Mouse (Mus musculus) forebrain, embryonic 13.5 days (tissue): ENCODE data around the gene Mfsd14a. TPM values are rescaled to one million over a fixed set of nuclear protein-coding genes. Genes with fewer than 3 reads are reported as not detected.

Experiments used
- ATAC-seq: fragments of 200-750 bp; cut with Nextera tagmentation; 2 replicates; pipeline ENCODE4 v1.8.0; 2017
- H3K27ac ChIP-seq: fragments of 300-500 bp; sonication (generic); 2 replicates; pipeline ENCODE4 v1.5.1; 2015; ENCODE audit warnings: inconsistent platforms, mild to moderate bottlenecking, moderate library complexity
- H3K27me3 ChIP-seq: fragments of 300-500 bp; sonication (generic); 2 replicates; pipeline ENCODE4 v1.6.1; 2015; ENCODE audit warnings: mild to moderate bottlenecking, inconsistent platforms
- H3K36me3 ChIP-seq: fragments of 300-500 bp; sonication (generic); 2 replicates; pipeline ENCODE4 v1.6.1; 2015; ENCODE audit warnings: mild to moderate bottlenecking, inconsistent platforms; ENCODE audit not compliant: poor library complexity, severe bottlenecking
- H3K4me1 ChIP-seq: fragments of 300-500 bp; sonication (generic); 2 replicates; pipeline ENCODE4 v1.6.1; 2015; ENCODE audit warnings: inconsistent platforms
- H3K4me2 ChIP-seq: fragments of 300-500 bp; sonication (generic); 2 replicates; pipeline ENCODE4 v1.6.1; 2015; ENCODE audit warnings: inconsistent platforms, mild to moderate bottlenecking, moderate library complexity
- H3K4me3 ChIP-seq: fragments of 300-500 bp; sonication (generic); 2 replicates; pipeline ENCODE4 v1.5.1; 2015; ENCODE audit warnings: mild to moderate bottlenecking, inconsistent platforms
- H3K9ac ChIP-seq: fragments of 300-500 bp; sonication (generic); 2 replicates; pipeline ENCODE4 v1.6.1; 2015; ENCODE audit warnings: mild to moderate bottlenecking, inconsistent platforms
- H3K9me3 ChIP-seq: fragments of 300-500 bp; sonication (generic); replicated peaks from 2 replicates; pipeline ENCODE4 v1.6.1; 2016; ENCODE audit warnings: inconsistent platforms
- WGBS: fragments of 180-500 bp; shearing (Covaris S2); methylation state at CpG from one replicate; pipeline ENCODE4 v1.1.7; 2015; 5-methylcytosine and 5-hydroxymethylcytosine counted together
- polyA plus RNA-seq: library from polyadenylated mRNA; unstranded; fragments of >200 nt; fragmentation: Nextera tagmentation; extraction: Ambion mirVana; gene quantifications from 2 replicates; pipeline ENCODE4 v1.2.1, GENCODE M21; 2015

Mfsd14a gene
- polyA plus RNA-seq, 1 experiment from 2014 or later: 68.5 TPM

DNA sequence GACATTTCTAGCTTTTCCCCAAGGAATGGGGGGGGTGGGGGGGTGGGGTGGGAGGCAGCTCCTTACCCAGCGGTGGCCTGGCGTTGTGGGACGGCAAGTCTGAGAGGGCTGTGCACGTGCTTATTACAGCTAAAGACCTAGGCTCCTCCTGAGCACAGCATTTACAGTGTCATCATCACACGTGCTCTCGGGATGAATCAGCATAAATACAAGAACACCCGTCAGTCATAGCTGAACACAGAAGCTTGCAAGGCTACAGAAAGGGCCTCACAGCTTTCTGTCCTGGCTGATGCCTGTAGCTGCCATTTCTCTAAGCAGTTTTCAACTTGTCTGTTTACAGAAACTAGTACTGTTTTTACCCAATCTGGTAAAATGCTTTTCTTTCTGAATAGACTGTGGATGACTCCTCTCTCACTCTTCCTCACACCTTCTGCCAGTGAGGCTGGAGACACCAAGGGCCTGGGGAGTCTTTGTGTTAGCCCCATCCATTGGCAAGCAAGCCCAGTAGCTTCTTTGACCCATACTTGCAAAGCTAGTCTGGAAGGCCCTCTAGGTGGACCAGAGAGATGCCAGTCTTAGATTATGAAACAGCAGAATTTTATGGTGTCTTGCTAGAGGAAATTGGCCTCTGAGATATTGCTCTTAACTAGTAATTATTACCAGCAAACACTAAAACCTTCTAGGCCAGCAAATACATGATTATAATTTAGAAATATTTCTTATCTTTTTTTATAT is 41.7 kb downstream of the Mfsd14a start:
- Histone ChIP-seq H3K27me3 (no peaks in the 10 kb centered on the region), H3K27ac (no peak overlapping the region), H3K4me1 (no peaks in the 10 kb centered on the region), H3K9ac (no peak overlapping the region), H3K4me2 (no peak overlapping the region), H3K4me3 (no peak overlapping the region), H3K9me3 (no peaks in the 10 kb centered on the region), H3K36me3 (peaks cover 47% of the 10 kb centered on the region)
- 94% methylated on average over 7 of the region's 7 CpGs for WGBS
- no peak for ATAC-seq

DNA sequence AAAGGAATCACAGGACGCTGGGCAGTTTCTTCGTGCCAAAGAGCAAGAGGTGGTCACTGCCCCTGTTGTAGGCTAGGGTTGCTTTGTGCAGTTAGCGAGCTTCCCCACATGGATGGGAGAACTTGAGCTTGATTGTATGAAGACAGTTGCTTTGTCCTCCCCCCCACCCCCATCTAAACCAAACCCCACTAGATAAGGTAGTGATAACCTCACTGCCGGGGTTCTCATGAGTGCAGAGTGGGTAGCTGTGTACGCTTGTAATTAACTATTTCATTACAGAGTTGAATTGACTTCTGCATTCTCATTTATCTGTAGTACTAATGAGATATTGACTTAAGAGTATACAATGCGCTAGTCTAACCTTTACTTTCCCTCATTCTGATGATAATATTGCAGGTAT is 43.6 kb downstream of the Mfsd14a start:
- no peak overlapping the region for H3K4me2 ChIP-seq
- H3K4me3 ChIP-seq: no peak overlapping the region
- WGBS: 78% methylated on average over 6 of the region's 6 CpGs
- H3K9ac ChIP-seq: no peak overlapping the region
- no peaks in the 10 kb centered on the region for H3K9me3 ChIP-seq
- no peak for ATAC-seq
- peaks cover 67% of the 10 kb centered on the region for H3K36me3 ChIP-seq
- no peaks in the 10 kb centered on the region for H3K4me1 ChIP-seq
- no peaks in the 10 kb centered on the region for H3K27me3 ChIP-seq
- no peak overlapping the region for H3K27ac ChIP-seq

DNA sequence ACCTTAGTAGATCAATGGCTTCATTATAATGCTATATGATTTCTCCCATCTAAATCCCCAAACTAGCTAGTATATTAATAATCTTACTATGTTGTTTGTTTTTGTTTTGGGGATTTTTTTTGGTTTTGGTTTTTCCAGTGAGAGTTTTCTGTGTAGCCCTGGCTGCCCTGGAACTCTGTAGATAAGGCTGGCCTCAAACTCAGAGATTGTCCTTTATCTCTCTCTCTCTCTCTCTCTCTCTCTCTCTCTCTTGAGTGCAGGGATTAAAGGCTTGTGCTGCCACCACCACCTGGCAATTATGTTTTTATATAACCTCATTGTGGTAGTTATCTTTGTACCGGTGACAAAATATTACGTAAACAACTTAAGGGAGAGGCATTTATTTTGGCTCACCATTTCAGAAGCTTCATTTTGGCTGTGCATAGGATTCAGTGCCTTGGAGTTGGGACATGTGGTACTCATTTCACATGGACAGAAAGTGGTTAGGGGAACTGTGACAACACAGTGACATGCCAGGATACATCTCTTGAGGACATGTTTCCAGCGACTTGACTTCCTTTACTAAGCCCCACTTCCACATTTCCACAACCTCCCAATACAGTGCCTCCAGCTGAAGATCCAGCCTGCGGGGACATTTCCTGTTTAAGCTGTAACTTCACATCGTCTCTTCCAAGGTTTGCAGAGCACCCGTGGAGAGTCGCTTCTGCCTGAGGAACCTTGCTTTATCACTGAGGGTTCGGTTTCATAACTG is 47.0 kb downstream of the Mfsd14a start:
- H3K9ac ChIP-seq: no peak overlapping the region
- no peak for ATAC-seq
- no peaks in the 10 kb centered on the region for H3K4me1 ChIP-seq
- no peak overlapping the region for H3K4me2 ChIP-seq
- H3K36me3 ChIP-seq: peaks cover 56% of the 10 kb centered on the region
- no peak overlapping the region for H3K27ac ChIP-seq
- H3K4me3 ChIP-seq: no peak overlapping the region
- no peaks in the 10 kb centered on the region for H3K9me3 ChIP-seq
- H3K27me3 ChIP-seq: no peaks in the 10 kb centered on the region
- 92% methylated on average over 8 of the region's 8 CpGs for WGBS

DNA sequence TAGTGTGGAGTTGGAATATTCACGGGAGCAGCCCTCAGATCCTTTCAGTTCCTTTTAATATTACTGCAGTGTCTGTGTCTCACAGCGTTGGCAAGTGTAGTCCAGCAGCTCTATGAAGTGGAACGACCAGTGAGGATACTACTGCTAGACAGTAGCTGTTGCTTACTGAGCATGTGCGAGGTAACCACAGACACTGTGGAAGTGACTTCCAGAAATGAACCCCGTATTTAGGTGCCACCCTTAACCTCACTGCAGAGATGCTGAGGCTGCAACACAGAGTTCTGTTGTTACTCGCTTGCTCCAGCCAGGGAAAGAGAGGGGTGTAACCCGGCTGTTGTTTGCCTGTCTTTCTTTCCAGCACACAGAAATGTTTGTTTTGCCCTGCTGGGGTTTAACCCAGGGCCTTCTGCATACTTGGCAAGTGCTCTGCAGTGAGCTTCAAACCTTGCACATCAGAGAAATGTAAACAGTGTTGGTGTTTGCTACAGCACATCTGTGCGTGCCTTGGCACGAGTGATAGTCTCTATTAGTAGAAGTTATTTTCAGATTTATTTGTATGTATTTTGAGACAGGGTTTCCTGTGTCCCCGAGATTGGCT is 48.1 kb downstream of the Mfsd14a start, which contains the start of gene Trmt13:
Trmt13 (minus strand) TSS at position 293 of the 598 bp plus-strand sequence.
- ATAC-seq: no peak
- Histone ChIP-seq H3K4me1 (no peaks in the 10 kb centered on the region), H3K27me3 (no peaks in the 10 kb centered on the region), H3K9me3 (no peaks in the 10 kb centered on the region), H3K27ac (no peak within 1 kb of the TSS), H3K4me3 (no peak within 1 kb of the TSS), H3K36me3 (peaks cover 60% of the 10 kb centered on the region), H3K9ac (no peak within 1 kb of the TSS), H3K4me2 (no peak within 1 kb of the TSS)
- 95% methylated on average over 10 of the region's 10 CpGs for WGBS

DNA sequence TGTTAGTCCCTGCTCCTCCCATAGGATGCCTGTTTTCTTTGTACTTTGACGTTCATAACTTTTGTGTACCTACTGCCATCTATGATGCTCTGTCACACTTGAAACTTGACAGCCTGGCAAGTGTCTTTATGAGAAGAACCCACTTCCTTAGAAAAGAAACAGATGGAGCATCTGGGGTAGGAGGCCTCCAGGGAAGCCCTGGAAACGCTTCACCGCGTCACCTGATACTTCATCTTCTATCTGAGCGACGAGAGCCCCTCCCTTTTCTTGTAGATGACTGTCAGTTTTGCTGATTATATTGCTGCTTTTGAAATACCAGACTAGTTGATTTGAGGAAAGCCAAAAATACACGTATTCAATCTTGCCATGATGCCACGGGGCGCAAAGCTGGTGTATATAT is 57.9 kb downstream of the Mfsd14a start:
- no peak overlapping the region for H3K4me3 ChIP-seq
- H3K9me3 ChIP-seq: no peaks in the 10 kb centered on the region
- H3K4me1 ChIP-seq: no peaks in the 10 kb centered on the region
- ATAC-seq: no peak
- H3K27ac ChIP-seq: no peak overlapping the region
- H3K36me3 ChIP-seq: peaks cover 23% of the 10 kb centered on the region
- 92% methylated on average over 9 of the region's 9 CpGs for WGBS
- no peaks in the 10 kb centered on the region for H3K27me3 ChIP-seq
- H3K9ac ChIP-seq: no peak overlapping the region
- no peak overlapping the region for H3K4me2 ChIP-seq

DNA sequence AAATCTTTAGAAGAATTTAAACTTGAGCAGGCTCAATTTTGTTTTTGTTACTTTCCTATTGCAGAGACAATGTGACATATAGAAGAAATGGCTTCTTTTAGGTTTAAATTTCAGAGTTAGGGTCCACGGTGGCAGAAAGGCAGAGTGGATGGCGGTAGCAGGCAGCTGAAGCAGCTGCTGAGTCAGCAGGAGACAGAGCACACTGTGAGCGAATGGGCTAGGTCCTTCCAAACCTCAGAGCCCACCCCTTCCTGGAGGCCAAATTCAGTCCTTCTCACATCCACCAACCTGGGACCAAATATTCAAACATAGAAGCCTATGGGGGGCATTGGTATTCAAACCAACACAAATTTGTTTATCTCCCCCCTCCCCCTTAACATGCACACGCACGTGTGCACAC is 60.7 kb downstream of the Mfsd14a start:
- peaks cover 6% of the 10 kb centered on the region; the same call in 1 of the 2 replicates for H3K36me3 ChIP-seq
- no peaks in the 10 kb centered on the region for H3K4me1 ChIP-seq
- H3K9me3 ChIP-seq: no peaks in the 10 kb centered on the region
- no peak overlapping the region for H3K4me2 ChIP-seq
- no peak overlapping the region for H3K9ac ChIP-seq
- H3K27me3 ChIP-seq: no peaks in the 10 kb centered on the region
- no peak overlapping the region for H3K4me3 ChIP-seq
- ATAC-seq: no peak
- WGBS: 91% methylated on average over 5 of the region's 5 CpGs
- H3K27ac ChIP-seq: no peak overlapping the region

DNA sequence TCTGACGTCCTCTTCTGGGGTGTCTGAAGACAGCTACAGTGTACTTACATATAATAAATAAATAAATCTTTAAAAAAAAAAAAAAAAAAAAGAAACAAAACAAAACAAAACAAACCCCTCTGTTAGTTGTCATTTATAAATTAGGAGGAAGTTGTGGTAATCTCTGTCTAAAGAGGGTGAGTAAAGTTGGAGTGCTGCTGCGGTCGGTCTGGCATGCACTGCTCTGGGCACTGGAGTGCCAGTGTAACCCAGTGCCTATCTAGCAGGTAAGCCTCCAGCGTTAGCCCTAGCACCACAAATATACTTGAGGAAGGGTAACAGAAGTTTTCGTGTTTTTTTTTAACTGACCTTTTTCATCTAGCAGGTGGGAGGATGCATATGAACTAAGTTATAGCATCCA is 61.5 kb downstream of the Mfsd14a start:
- Histone ChIP-seq H3K9ac (no peak overlapping the region), H3K27ac (no peak overlapping the region), H3K9me3 (no peaks in the 10 kb centered on the region), H3K4me2 (no peak overlapping the region), H3K4me1 (peaks cover 2% of the 10 kb centered on the region), H3K27me3 (no peaks in the 10 kb centered on the region), H3K4me3 (no peak overlapping the region), H3K36me3 (peaks cover 1% of the 10 kb centered on the region; the same call in 1 of the 2 replicates)
- WGBS: 93% methylated on average over 5 of the region's 5 CpGs
- no peak for ATAC-seq

DNA sequence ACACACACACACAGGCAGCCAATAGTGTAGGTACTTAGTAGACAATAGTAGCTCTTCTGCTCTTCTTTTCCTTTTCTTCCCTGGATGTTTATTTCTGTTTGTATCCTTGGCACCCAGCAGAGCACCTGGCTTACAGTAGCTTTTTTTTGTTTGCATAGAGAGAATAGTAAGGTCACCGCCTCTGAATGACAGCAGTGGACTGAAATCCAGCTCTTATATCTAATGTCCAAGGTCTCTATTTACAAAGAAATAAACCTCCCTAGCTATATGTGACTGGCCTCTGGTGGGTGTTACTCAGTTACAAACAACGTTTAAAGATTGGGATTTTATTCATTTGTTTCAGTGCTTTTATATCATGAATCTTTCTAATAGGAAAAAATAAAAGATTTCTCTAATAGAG is 62.8 kb downstream of the Mfsd14a start:
- Histone ChIP-seq H3K4me2 (no peak overlapping the region), H3K27me3 (no peaks in the 10 kb centered on the region), H3K9ac (no peak overlapping the region), H3K4me3 (no peak overlapping the region), H3K27ac (no peak overlapping the region), H3K9me3 (no peaks in the 10 kb centered on the region), H3K36me3 (no peaks in the 10 kb centered on the region), H3K4me1 (peaks cover 8% of the 10 kb centered on the region)
- no peak for ATAC-seq
- WGBS: 95% methylated on average over 2 of the region's 2 CpGs

DNA sequence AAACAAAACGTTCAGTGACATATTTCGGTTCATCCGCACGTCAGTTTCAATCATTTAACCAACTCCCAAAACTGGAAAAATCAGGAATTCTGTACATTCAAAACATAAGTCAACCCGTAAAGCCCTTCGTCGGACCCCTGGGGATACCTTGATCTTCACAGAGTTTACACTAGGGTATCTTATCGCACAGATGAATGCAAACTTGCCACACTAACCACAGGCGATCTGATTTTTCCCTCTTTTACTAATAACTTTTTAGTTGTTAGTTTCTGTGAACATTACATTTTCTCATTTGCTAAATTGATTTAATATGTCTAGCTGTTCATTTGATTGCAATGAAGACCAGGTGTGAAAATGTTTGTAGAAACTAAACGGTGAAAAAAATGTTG is 66.9 kb downstream of the Mfsd14a start:
- Histone ChIP-seq H3K27me3 (no peaks in the 10 kb centered on the region), H3K4me2 (peak overlapping the region; percentile 83), H3K27ac (no peak overlapping the region), H3K4me3 (peak overlapping the region; percentile 85), H3K9me3 (no peaks in the 10 kb centered on the region), H3K4me1 (peaks cover 15% of the 10 kb centered on the region), H3K36me3 (peaks cover 13% of the 10 kb centered on the region), H3K9ac (peak overlapping the region; percentile 82)
- no peak for ATAC-seq
- 10% methylated on average over 10 of the region's 10 CpGs for WGBS

DNA sequence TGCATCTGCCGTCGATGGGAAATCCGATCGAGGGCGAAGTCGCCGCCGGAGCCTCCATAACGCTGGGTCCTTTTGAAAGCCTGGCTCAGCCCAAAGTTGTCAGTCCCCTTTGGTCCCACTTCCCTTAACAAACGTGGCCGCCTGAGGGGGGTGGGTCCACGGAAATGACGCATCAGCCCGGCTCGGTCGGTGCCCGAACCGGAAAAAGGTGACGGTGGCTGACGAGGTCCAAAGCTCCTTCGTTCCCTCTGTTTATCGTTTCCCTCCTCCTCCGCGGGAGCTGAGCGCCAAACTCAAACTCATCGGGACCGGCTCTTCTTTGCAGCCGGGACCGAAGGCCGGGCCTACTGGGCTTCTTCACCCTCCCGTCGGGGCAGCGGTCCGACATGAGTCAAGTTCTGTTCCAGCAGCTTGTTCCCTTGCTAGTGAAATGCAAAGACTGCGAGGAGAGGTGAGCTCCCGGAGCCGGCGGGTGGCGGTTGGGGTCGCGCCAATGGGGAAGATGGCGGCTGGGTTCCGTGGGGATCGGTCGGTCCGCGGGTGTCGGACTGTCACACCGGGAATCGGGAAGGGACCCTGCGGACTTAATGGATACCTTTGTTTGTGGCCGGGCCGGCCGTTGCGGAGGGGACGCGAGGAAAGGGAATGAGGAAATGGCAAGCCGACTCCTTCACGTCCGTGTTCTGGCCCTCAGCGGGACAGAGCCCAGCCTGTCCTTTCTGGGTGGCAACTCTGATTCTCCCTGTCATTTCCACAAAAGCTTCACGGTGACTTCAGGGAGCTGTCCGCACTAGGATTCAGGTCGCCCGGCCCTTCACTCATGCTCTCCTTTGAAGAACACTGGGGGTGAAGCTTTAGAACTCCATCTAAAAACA is 67.5 kb downstream of the Mfsd14a start, which contains the start of gene Sass6:
Sass6 (plus strand) TSS at position 255 of the 875 bp plus-strand sequence.
- Histone ChIP-seq H3K36me3 (peaks cover 20% of the 10 kb centered on the region), H3K4me1 (peaks cover 15% of the 10 kb centered on the region), H3K9me3 (no peaks in the 10 kb centered on the region), H3K4me3 (peak within 1 kb of the TSS; percentile 85), H3K27me3 (no peaks in the 10 kb centered on the region), H3K9ac (peak within 1 kb of the TSS; percentile 82), H3K4me2 (peak within 1 kb of the TSS; percentile 83), H3K27ac (peak within 1 kb of the TSS; percentile 85)
- WGBS: under 1% methylated on average over 62 of the region's 65 CpGs
- ATAC-seq: peak; percentile 99

DNA sequence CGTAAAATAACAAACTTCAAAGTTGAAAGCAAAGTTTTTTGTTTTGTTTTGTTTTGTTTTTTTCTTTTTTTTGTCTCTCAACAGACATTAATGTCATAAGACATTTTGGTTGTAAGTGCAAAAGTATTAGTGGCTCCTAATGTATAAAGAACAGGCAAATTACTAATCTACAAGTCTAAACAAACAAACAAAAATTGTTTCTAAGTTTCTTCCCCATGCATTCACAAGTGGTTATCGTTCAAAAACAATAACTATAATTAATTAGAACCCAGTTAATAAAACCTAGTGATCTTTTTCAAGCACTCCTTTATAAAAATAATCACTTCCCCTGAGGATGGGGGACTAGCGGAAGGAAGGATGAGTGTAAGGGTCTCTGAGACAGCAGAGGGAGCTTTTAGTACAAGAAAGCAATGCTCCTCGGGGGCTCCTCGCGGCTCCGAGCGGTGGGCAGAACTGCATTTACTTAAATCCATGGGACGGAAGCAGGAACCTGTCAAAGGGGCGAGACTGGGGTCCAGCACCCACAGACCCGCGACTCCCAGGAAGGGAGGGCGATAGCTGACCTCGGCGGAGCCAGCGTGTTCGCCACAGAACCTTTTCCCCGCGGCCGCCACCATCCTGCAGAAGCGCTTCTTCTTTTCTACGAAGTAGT is 68.3 kb downstream of the Mfsd14a start:
- ATAC-seq: peak; percentile 79
- peaks cover 27% of the 10 kb centered on the region for H3K36me3 ChIP-seq

More for the DNA sequence above, 68.3 kb downstream of the Mfsd14a start:
- Histone ChIP-seq H3K4me2 (peak overlapping the region; percentile 83), H3K9me3 (no peaks in the 10 kb centered on the region), H3K4me1 (peaks cover 15% of the 10 kb centered on the region), H3K27ac (peak overlapping the region; percentile 85), H3K27me3 (no peaks in the 10 kb centered on the region), H3K4me3 (peak overlapping the region; percentile 85), H3K9ac (peak overlapping the region; percentile 82)
- 3% methylated on average over 22 of the region's 22 CpGs for WGBS
